Mouse (Mus musculus) hindbrain, postnatal 0 days (tissue): Measurements from ENCODE around the gene 0610012G03Rik. TPM values are rescaled to one million over a fixed set of nuclear protein-coding genes. Genes with fewer than 3 reads are reported as not detected.

Experiments
- ATAC-seq: fragments of 200-750 bp; cut with Nextera tagmentation; 2 replicates; pipeline ENCODE4 v1.8.0; 2017; ENCODE audit warnings: mild to moderate bottlenecking, moderate TSS enrichment, moderate library complexity
- DNase-seq: peaks from one replicate; pipeline ENCODE4 v3.0.0-alpha.2; 2015; ENCODE audit warnings: low spot score
- H3K27ac ChIP-seq: fragments of 300-500 bp; sonication (generic); 2 replicates; pipeline ENCODE4 v1.5.1; 2014; ENCODE audit warnings: mild to moderate bottlenecking
- H3K27me3 ChIP-seq: fragments of 300-500 bp; sonication (generic); 2 replicates; pipeline ENCODE4 v1.6.1; 2014; ENCODE audit warnings: low read length, mixed read lengths; ENCODE audit not compliant: insufficient read depth
- H3K36me3 ChIP-seq: fragments of 300-500 bp; sonication (generic); 2 replicates; pipeline ENCODE4 v1.6.1; 2014; ENCODE audit warnings: low read length, mixed read lengths; ENCODE audit not compliant: insufficient read depth
- H3K4me1 ChIP-seq: fragments of 300-500 bp; sonication (generic); 2 replicates; pipeline ENCODE4 v1.6.1; 2014; ENCODE audit warnings: antibody characterized with exemption, low read length, mixed read lengths; ENCODE audit not compliant: insufficient read depth
- H3K4me2 ChIP-seq: fragments of 300-500 bp; sonication (generic); 2 replicates; pipeline ENCODE4 v1.6.1; 2014; ENCODE audit warnings: low read depth, mild to moderate bottlenecking, low read length, moderate library complexity, mixed read lengths
- H3K4me3 ChIP-seq: fragments of 300-500 bp; sonication (generic); 2 replicates; pipeline ENCODE4 v1.5.1; 2014; ENCODE audit warnings: low read length
- H3K9ac ChIP-seq: fragments of 300-500 bp; sonication (generic); replicated peaks from 2 replicates; pipeline ENCODE4 v1.6.1; 2014; ENCODE audit warnings: mild to moderate bottlenecking, low read length, moderate library complexity, mixed read lengths
- H3K9me3 ChIP-seq: fragments of 300-500 bp; sonication (generic); 2 replicates; pipeline ENCODE4 v1.6.1; 2016; ENCODE audit warnings: low read length, mixed read lengths
- CTCF ChIP-seq: IDR thresholded peaks from 2 replicates; pipeline ENCODE4 v1.5.1; 2016; ENCODE audit warnings: antibody characterized with exemption, control low read depth, low read depth
- WGBS: fragments of 180-500 bp; shearing (Covaris S2); extraction: QIAGEN DNeasy Blood & Tissue Kit; methylation state at CpG from one replicate; pipeline ENCODE4 v1.1.7; 2014; 5-methylcytosine and 5-hydroxymethylcytosine counted together
- microRNA-seq, 2 experiments: library from miRNA; unstranded; fragments of <30 nt; microRNA quantifications; one replicate each; pipeline ENCODE4; 2016
- polyA plus RNA-seq: library from polyadenylated mRNA; unstranded; fragments of >200 nt; fragmentation: Nextera tagmentation; extraction: Ambion mirVana; gene quantifications from 2 replicates; pipeline ENCODE4 v1.2.1, GENCODE M21; 2015
- total RNA-seq: library from RNA; depleted of rRNA; stranded (reverse); fragments of >200 nt; gene quantifications from 2 replicates; pipeline ENCODE4 v1.2.3, GENCODE M21; 2014; rRNA removed

The 0610012G03Rik gene
- total and polyA plus RNA-seq, 2 experiments from 2014 or later: 111 to 144 TPM

GRCm38 (mm10) chr16:31905891-31906825, 42.1 kb downstream of the 0610012G03Rik start:
- Histone ChIP-seq H3K4me2 (peak overlapping the region; percentile 22; the same call in 1 of the 2 replicates), H3K9me3 (no peaks in the 10 kb centered on the region), H3K27me3 (no peaks in the 10 kb centered on the region), H3K9ac (peak overlapping the region; percentile 24; the same call in 1 of the 2 replicates), H3K4me3 (no peak overlapping the region), H3K36me3 (no peaks in the 10 kb centered on the region), H3K27ac (peak overlapping the region; percentile 41; the same call in 1 of the 2 replicates), H3K4me1 (no peaks in the 10 kb centered on the region)
- TF ChIP-seq CTCF: no peak
- ATAC-seq (peak; percentile 38; the same call in 1 of the 2 replicates), DNase-seq (no peak)
- WGBS: 35% methylated on average over 19 of the region's 20 CpGs

GRCm38 (mm10) chr16:31905331-31905730, 43.0 kb downstream of the 0610012G03Rik start:
- H3K9me3 ChIP-seq: no peaks in the 10 kb centered on the region
- no peaks in the 10 kb centered on the region for H3K27me3 ChIP-seq
- no peak overlapping the region for H3K27ac ChIP-seq
- no peak overlapping the region for H3K9ac ChIP-seq
- H3K4me1 ChIP-seq: no peaks in the 10 kb centered on the region
- 73% methylated on average over 4 of the region's 4 CpGs for WGBS
- no peak for ATAC-seq
- no peak overlapping the region for H3K4me3 ChIP-seq
- no peaks in the 10 kb centered on the region for H3K36me3 ChIP-seq
- H3K4me2 ChIP-seq: no peak overlapping the region
- DNase-seq: no peak
- TF ChIP-seq CTCF: peak; percentile 47

- no peak for TF ChIP-seq CTCF
- Histone ChIP-seq H3K4me2 (no peak overlapping the region), H3K4me3 (no peak overlapping the region), H3K27ac (no peak overlapping the region), H3K9ac (no peak overlapping the region), H3K4me1 (peaks cover 4% of the 10 kb centered on the region; the same call in 1 of the 2 replicates), H3K9me3 (no peaks in the 10 kb centered on the region), H3K27me3 (no peaks in the 10 kb centered on the region), H3K36me3 (no peaks in the 10 kb centered on the region)
- ATAC-seq: no peak
- WGBS: 88% methylated on average over 8 of the region's 8 CpGs
- DNase-seq: no peak
Observed at GRCm38 (mm10) chr16:31903239-31903638, 45.1 kb downstream of the 0610012G03Rik start.

- H3K4me1 ChIP-seq: peaks cover 18% of the 10 kb centered on the region; the same call in 1 of the 2 replicates
- H3K27me3 ChIP-seq: no peaks in the 10 kb centered on the region
- no peak overlapping the region for H3K4me3 ChIP-seq
- H3K27ac ChIP-seq: no peak overlapping the region
- H3K9me3 ChIP-seq: no peaks in the 10 kb centered on the region
- 70% methylated on average over 1 of the region's 1 CpGs for WGBS
- H3K9ac ChIP-seq: no peak overlapping the region
- no peak overlapping the region for H3K4me2 ChIP-seq
- no peak for TF ChIP-seq CTCF
- ATAC-seq (no peak), DNase-seq (no peak)
- no peaks in the 10 kb centered on the region for H3K36me3 ChIP-seq
Observed at GRCm38 (mm10) chr16:31901886-31902285, 46.4 kb downstream of the 0610012G03Rik start.

- DNase-seq (peak; percentile 86), ATAC-seq (peak; percentile 82)
- WGBS: 45% methylated on average over 18 of the region's 18 CpGs
- H3K27ac ChIP-seq: peak overlapping the region; percentile 79
- H3K4me3 ChIP-seq: no peak overlapping the region
- H3K36me3 ChIP-seq: no peaks in the 10 kb centered on the region
- TF ChIP-seq CTCF: no peak
- H3K27me3 ChIP-seq: no peaks in the 10 kb centered on the region
- H3K4me1 ChIP-seq: peaks cover 18% of the 10 kb centered on the region; the same call in 1 of the 2 replicates
- no peaks in the 10 kb centered on the region for H3K9me3 ChIP-seq
- H3K9ac ChIP-seq: no peak overlapping the region
- no peak overlapping the region; the same call in 1 of the 2 replicates for H3K4me2 ChIP-seq
Observed at GRCm38 (mm10) chr16:31898546-31899326, 49.6 kb downstream of the 0610012G03Rik start.

Small RNA genes within 50 kb of the gene (microRNA-seq; reads per million reads assigned to microRNA genes)
- gene Gm26269: 0 reads per million in 2 experiments

Other genes starting within 250 kb of the 0610012G03Rik start
- gene Meltf, start 69.7 kb downstream of the 0610012G03Rik start, total RNA-seq: 0.14 and 0.16 TPM in 2 replicates
- gene Meltf, start 69.7 kb downstream of the 0610012G03Rik start, polyA plus RNA-seq: 0.18 and 0.41 TPM in 2 replicates
- 6.1 and 16.9 TPM in 2 replicates for gene Pigz, start 14.6 kb downstream of the 0610012G03Rik start, total RNA-seq
- gene Pigz, start 14.6 kb downstream of the 0610012G03Rik start, polyA plus RNA-seq: 5.2 and 5.5 TPM in 2 replicates
- gene Ncbp2, start within 50 bp of the 0610012G03Rik start, total RNA-seq: 18.0 and 19.9 TPM in 2 replicates
- 63.7 and 64.9 TPM in 2 replicates for gene Ncbp2, start within 50 bp of the 0610012G03Rik start, polyA plus RNA-seq
- 21.3 and 21.4 TPM in 2 replicates for gene Senp5, start 54.8 kb upstream of the 0610012G03Rik start, total RNA-seq
- gene Senp5, start 54.8 kb upstream of the 0610012G03Rik start, polyA plus RNA-seq: 11.6 and 11.8 TPM in 2 replicates
- 21.7 and 22.5 TPM in 2 replicates for gene Pak2, start 130.8 kb upstream of the 0610012G03Rik start, total RNA-seq
- gene Pak2, start 130.8 kb upstream of the 0610012G03Rik start, polyA plus RNA-seq: 21.8 TPM in 2 replicates
- 46.5 and 47.3 TPM in 2 replicates for gene Pigx, start 151.2 kb upstream of the 0610012G03Rik start, total RNA-seq
- gene Pigx, start 151.2 kb upstream of the 0610012G03Rik start, polyA plus RNA-seq: 86.7 and 93.3 TPM in 2 replicates
- gene Cep19, start 151.3 kb upstream of the 0610012G03Rik start, total RNA-seq: 20.1 and 28.2 TPM in 2 replicates
- gene Cep19, start 151.3 kb upstream of the 0610012G03Rik start, polyA plus RNA-seq: 55.0 and 56.0 TPM in 2 replicates
- 8.7 and 17.3 TPM in 2 replicates for gene Nrros, start 217.1 kb upstream of the 0610012G03Rik start, total RNA-seq
- 5.4 and 6.7 TPM in 2 replicates for gene Nrros, start 217.1 kb upstream of the 0610012G03Rik start, polyA plus RNA-seq
- gene Bex6, start 231.3 kb upstream of the 0610012G03Rik start, total RNA-seq: not detected in 2 replicates
- not detected in 2 replicates for gene Bex6, start 231.3 kb upstream of the 0610012G03Rik start, polyA plus RNA-seq